Mouse (Mus musculus): ENCODE results near the gene 4930430A15Rik. TPM values are rescaled to one million over a fixed set of nuclear protein-coding genes. Genes with fewer than 3 reads are reported as not detected.

4930430A15Rik gene
- polyA plus RNA-seq (2012): not detected in 2 replicates

DNA sequence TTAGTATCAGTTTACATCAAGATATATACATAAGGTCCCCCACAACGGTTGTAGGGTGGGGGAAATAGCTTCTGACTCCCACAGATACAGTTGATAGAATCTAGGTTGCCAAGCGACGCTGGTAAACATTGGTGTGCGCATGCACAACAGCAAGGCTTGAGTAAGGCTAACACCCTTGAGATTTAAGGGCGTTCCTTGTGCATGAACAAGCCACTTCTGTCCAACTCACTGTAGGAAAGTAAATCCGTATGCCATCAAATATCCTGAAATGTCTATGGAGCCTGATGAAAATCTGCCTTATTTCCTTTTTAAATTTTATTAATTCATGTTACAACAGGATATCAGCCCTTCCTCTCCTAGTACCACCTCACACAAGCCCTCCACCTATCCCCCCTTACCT, at the start of gene 4930430A15Rik:
Gene 4930430A15Rik (minus strand): TSS at position 101 of the 400 bp plus-strand sequence.
- no peak for TF ChIP-seq GATA1 (IDR thresholded peaks at IDR 0.05; ENCODE audit: low read length)

DNA sequence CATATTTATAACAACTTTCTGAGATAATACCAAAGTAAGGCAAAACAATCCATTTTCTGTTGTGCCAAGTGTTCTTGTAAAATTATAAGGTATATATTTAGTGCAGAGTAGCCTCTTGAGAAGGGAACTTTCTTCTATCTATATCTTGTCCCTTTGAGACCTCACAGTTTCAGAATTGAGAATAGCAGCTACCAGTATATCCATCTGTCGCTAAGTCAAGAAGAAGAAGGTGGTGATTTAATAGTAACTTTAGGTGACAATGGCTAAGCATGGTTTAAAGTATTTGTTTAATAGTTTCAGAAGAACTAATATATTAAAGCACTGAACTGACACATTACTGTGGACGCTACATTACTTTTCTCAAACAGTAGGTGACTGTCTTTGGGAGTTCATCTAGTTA, 44.6 kb upstream of the 4930430A15Rik start, which contains the start of gene Olfr1277:
Gene Olfr1277 (minus strand): TSS at position 101 of the 400 bp plus-strand sequence.
- TF ChIP-seq GATA1 (IDR thresholded peaks at IDR 0.05; ENCODE audit: low read length): no peak

DNA sequence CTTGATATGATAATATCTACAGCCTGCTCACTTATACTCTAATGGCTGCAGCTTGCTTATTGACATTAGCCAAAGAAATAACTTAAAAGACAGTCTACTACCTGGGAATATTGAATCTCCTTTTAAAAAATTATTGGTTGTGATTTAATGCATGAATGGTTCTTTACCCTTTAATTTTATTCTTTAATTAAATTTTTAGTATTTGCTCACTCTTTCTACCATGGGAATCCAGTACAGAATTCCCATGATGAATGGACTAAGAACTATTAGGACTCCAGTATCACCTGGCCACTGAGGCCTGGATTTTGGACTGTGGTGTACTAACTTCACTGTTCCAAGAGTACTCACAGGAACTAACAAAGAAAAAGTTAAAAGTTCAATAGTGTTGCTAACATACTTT, 24.8 kb upstream of the 4930430A15Rik start, which contains the start of gene Olfr1276:
Gene Olfr1276 (plus strand): TSS at position 301 of the 400 bp plus-strand sequence.
- TF ChIP-seq GATA1 (IDR thresholded peaks at IDR 0.05; ENCODE audit: low read length): no peak

DNA sequence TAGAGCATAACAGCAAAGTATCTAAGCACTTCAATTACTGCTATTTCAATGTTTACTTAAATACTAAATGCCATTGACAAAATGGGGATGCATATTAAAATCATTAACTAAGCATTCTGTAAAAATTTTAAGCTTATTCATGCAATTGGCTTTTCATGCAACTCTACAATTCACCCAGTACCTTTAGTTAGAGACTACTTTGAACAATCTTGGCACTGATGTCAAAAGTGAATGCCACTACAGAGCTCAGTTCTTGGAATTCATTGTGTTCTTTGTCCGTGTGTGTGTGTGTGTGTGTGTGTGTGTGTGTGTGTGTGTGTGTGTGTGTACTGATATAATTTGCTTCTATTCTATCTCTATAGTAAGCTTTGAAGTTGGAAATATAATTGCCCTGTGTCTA, 5.8 kb upstream of the 4930430A15Rik start, which contains the start of gene Olfr1275:
Gene Olfr1275 (minus strand): TSS at position 101 of the 400 bp plus-strand sequence.
- TF ChIP-seq GATA1 (IDR thresholded peaks at IDR 0.05; ENCODE audit: low read length): no peak

DNA sequence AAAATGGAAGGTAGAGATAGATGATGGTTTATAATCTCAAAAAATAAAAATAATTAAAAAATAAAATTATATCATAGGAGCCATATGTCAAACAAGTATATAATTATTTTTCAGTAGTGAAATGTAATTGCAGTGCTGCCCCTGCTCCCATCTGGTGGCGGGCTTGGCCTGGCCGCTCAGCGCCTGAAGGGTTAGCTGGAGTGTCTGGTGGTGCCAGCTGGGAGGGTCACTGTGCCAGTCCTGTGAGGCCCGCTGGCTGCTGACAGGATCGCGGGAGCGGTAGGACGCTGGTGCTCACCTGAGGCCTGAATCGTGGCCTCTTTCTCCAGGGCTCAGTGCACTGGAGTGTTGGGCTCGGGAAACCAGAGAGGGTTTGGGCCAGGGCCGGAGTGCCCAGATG, 47.3 kb downstream of the 4930430A15Rik start:
- TF ChIP-seq GATA1 (IDR thresholded peaks at IDR 0.05; ENCODE audit: low read length): no peak

DNA sequence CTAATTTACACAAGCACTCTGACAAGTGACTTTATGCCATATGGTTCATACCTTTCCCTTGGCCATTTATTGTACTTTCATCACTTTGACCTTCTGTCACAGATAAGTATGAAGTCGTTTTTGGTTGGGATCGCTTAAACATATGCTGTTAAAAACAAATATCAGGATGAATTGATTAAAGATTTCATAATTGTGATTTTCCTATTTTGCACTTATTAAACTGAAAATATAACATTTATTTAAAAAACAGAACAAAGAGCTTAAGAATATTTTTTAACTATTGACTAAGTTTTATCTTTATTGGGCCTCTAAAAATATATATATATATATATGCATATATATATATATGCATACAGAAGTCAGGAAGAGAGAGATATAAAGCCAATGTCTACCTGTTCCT, 76.6 kb downstream of the 4930430A15Rik start, which contains the start of gene Gm15130:
Gene Gm15130 (minus strand): TSS at position 101 of the 400 bp plus-strand sequence.
- TF ChIP-seq GATA1 (IDR thresholded peaks at IDR 0.05; ENCODE audit: low read length): no peak

DNA sequence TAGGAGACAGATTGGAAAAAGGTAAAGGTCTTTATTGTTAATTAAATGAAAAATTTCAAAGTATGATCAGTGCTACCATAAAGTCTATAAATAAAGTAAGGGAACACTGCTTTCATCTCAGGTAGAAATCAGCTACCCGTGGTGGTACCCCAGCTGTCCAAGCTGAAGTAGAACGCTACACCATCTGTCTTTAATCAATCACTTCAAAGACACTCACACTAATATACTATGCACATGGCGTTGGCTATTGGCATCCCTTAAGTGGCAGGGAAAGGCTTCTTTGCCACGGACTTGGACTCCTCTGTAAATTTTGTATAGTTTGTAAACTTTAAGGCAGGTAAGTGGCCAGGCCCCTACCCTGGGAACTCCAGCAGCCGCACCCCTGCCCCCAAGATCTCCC, 93.7 kb downstream of the 4930430A15Rik start:
- TF ChIP-seq GATA1 (IDR thresholded peaks at IDR 0.05; ENCODE audit: low read length): no peak

Other genes with a start within 250 kb of the 4930430A15Rik start
- not detected in 2 replicates for gene Gm13941, start 123.6 kb downstream of the 4930430A15Rik start, polyA plus RNA-seq (2012)
- not detected in 2 replicates for gene Gm15130, start 76.7 kb downstream of the 4930430A15Rik start, polyA plus RNA-seq (2012)
- not detected in 2 replicates for gene Olfr1275, start 5.7 kb upstream of the 4930430A15Rik start, polyA plus RNA-seq (2012)
- gene Olfr1276, start 24.9 kb upstream of the 4930430A15Rik start, polyA plus RNA-seq (2012): not detected in 2 replicates
- gene Olfr1277, start 44.5 kb upstream of the 4930430A15Rik start, polyA plus RNA-seq (2012): not detected in 2 replicates
- gene Olfr1278, start 60.5 kb upstream of the 4930430A15Rik start, polyA plus RNA-seq (2012): not detected in 2 replicates
- gene Olfr1279, start 71.0 kb upstream of the 4930430A15Rik start, polyA plus RNA-seq (2012): not detected in 2 replicates
- gene Olfr1280, start 84.4 kb upstream of the 4930430A15Rik start, polyA plus RNA-seq (2012): not detected in 2 replicates
- not detected in 2 replicates for gene Olfr1281, start 96.9 kb upstream of the 4930430A15Rik start, polyA plus RNA-seq (2012)
- not detected in 2 replicates for gene Olfr1282, start 106.5 kb upstream of the 4930430A15Rik start, polyA plus RNA-seq (2012)
- gene Olfr1283, start 137.2 kb upstream of the 4930430A15Rik start, polyA plus RNA-seq (2012): not detected in 2 replicates
- not detected in 2 replicates for gene Olfr1284, start 145.9 kb upstream of the 4930430A15Rik start, polyA plus RNA-seq (2012)
- gene Olfr1286, start 193.5 kb upstream of the 4930430A15Rik start, polyA plus RNA-seq (2012): not detected in 2 replicates
- gene Olfr1287, start 219.5 kb upstream of the 4930430A15Rik start, polyA plus RNA-seq (2012): not detected in 2 replicates
- not detected in 2 replicates for gene Olfr1288, start 244.5 kb upstream of the 4930430A15Rik start, polyA plus RNA-seq (2012)

All from G1E-ER4 (cell line).